Mouse (Mus musculus) cerebellum, adult 8-10 months (tissue): Measurements from ENCODE around the gene Ablim1.

ENCODE experiments used
- DNase-seq: peaks from one replicate; pipeline ENCODE4 v3.0.0; 2022

Ablim1 gene

DNA sequence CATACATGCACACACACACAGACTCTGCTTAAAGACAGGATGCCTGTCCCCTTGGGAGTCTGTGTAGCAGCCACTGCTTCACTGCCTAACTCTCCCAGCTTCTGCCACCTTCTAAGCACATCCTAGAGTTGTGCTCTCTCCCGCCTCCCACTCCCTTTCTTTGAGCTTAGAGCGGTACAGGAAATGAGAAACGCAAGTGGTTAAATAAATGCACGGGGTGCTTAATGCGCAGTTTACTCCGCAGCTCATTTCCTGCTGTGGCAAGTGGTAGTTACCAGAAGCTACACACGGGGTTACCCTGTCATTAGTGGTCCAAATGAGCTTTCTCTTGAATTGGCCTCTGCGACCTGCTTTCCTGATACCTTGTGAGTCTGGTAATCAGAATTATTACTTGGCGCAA, 134.4 kb downstream of the Ablim1 start:
- no peak for DNase-seq

DNA sequence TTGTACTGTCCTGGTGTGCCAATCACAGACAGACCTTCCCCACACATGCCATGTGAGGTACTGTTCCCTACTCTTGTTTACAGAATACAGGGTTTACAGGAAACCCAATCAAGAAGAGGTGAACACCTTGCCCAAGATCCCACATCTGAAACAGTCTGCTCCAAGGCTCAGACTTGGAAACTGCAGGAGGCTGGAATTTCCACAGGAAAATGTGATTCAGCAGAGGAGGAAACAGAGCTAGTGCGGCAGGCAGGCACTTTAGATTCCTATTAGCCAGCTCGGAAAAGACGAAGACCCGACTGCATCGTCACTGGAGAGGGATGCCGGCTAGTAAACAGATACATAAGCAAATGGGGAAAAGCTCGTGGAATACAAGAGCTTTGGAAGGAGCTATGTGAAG, 135.4 kb downstream of the Ablim1 start:
- DNase-seq, result no peak

- no peak for DNase-seq
Observed at GRCm38 (mm10) chr19:57177334-57177733, 137.4 kb downstream of the Ablim1 start.

GRCm38 (mm10) chr19:57175077-57175476, 139.6 kb downstream of the Ablim1 start:
- DNase-seq, result no peak

GRCm38 (mm10) chr19:57174541-57174940, 140.2 kb downstream of the Ablim1 start:
- no peak for DNase-seq

- no peak for DNase-seq
Observed at GRCm38 (mm10) chr19:57174045-57174444, 140.7 kb downstream of the Ablim1 start.

GRCm38 (mm10) chr19:57172321-57172720, 142.4 kb downstream of the Ablim1 start:
- DNase-seq, result no peak

GRCm38 (mm10) chr19:57170880-57171279, 143.8 kb downstream of the Ablim1 start:
- DNase-seq, result no peak

- DNase-seq, result no peak
Observed at GRCm38 (mm10) chr19:57169485-57169884, 145.2 kb downstream of the Ablim1 start.

GRCm38 (mm10) chr19:57167721-57168120, 147.0 kb downstream of the Ablim1 start:
- no peak for DNase-seq

- DNase-seq, result no peak
Observed at GRCm38 (mm10) chr19:57164882-57165281, 149.8 kb downstream of the Ablim1 start.

DNA sequence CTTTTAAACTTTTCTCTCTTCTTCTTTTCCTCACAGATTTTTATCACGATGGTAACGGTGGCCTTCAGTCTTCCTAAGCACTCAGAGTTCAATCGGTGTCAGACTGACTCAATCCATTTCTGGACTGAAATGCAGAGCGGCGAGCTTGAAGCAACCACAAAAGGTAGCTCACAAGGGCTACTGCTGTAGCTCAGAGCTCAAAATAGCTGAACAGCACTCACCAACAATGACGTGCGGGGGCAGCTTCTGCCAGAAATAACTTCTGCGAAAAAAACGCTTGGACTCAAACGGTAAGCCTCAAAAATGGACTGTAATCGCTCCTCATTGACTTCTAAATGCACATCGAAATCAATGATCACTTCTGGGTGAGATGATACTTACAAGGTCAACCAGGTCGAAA, 151.4 kb downstream of the Ablim1 start:
- DNase-seq, result peak; percentile 52

DNA sequence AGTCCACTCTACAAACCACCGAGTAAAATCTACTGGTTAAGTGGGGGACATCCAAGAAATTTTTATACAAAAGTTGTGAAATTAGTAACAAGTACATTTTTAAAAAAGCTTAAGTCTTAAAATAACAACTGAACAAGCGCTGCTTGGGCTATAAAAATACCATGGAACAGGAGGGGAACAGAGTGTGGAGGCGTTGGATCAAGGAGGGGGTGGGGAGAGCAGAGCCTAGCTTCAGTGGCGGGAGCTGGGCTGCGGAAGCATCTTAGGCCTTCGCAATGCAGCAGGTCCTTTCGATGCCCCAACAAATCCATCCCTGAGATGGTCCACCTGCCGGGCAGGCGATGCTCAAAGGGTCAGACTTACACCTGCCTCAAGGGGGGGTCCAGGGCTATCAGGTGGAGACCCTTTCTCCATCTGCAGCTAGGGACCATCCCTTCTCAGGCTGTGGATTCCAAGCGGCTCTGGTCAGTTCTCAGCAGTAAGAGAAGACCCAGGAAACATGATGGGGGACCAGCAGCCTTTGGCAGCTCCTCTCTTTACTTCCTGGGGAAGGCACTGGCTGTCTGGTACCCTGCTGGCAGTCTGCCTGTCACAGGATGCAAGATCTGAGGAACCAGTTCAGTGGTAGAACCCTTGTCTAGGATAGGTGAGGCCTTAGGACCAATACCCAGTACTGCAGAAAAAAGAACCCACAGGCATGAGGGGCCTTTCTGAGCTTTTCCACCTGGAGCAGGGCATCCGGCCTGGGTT, 152.6 kb downstream of the Ablim1 start:
- peak; percentile 61 for DNase-seq

- peak; percentile 74 for DNase-seq
Observed at GRCm38 (mm10) chr19:57161010-57161660, 153.6 kb downstream of the Ablim1 start.

DNA sequence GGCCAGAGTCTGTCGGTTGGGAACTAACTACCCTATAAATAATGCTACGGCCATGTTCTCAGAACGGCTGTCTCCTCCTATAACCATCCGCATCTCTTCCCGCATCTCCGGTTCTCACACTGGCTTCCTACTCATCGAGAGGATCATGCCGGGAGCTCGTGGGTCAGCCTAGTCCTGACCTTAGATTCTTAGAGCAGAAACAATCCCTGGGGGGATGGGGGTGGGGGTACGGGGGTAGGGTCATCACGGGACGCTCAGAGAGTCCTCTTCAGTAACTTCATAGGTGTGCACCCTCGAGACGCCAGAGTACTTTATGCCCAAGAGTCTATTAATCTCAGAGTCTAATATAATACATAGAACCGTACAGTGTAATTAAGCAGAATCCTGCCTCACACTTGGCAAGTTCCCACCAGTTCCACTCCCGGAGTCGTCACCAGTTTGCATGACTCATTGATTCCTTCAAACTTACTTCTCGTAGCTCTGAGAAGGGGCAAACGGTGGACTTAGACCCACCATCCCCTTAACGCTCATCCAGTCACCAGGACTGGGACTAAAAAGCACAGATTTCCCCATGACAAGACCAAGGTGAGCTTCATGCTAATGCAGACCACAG, 156.9 kb downstream of the Ablim1 start:
- DNase-seq, result no peak

- DNase-seq, result no peak
Observed at GRCm38 (mm10) chr19:57155121-57155884, 159.4 kb downstream of the Ablim1 start.

DNA sequence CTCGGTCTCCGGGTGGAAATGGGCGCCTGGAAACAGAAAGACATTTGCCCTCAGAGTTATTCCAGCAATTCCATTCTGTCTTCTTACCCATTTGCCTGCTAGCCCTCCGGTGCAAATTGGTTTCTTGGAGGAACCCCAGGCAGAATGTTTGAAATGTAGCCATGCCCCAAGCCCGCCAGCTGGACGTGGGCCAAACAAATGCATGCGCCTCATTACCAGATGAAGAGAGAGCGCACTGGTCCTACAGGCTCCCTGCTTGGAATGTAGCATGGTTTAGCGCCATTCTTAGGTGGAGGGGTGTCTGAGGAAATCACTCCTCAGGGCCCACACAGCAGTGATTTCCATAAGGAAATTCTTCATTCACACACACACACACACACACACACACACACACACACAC, 162.4 kb downstream of the Ablim1 start:
- peak; percentile 96 for DNase-seq

DNA sequence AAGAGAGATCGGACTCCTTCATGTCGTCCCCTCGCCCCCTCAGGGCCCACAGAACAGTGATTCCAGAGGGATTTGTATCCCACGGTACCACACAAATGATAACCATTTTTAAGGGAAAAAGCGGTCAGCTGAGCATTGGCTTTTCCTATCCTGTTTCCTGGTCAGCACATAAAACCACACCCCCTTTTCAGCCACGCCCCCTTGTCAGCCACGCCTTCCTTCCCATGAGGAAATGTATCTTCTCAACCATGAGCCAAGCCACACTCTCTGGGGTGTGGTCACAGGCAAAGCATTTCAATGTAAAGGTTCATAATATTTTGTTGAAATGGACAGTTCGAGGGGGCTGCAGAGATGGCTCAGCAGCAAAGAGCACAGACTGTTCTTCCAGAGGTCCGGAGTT, 163.2 kb downstream of the Ablim1 start:
- no peak for DNase-seq

DNA sequence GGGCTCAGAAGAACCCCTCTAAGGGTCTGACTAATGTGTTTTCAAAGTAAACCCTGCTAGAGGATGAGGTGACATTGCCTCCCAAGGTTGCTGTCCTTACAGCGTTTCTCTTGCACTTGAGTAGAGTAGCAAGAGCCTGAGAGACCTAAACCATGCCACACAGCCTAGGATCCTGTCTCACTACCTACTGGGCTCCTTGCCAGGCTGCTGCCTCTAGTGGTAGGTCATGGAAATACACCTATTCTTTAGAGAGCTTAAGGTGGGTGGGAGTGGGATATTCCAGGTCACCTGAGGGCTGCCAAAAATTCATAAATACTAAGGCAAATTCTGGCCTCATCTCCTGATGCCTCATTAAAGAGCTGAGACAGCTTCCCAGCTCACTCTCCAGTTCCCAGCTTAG, 164.4 kb downstream of the Ablim1 start:
- peak; percentile 68 for DNase-seq

DNA sequence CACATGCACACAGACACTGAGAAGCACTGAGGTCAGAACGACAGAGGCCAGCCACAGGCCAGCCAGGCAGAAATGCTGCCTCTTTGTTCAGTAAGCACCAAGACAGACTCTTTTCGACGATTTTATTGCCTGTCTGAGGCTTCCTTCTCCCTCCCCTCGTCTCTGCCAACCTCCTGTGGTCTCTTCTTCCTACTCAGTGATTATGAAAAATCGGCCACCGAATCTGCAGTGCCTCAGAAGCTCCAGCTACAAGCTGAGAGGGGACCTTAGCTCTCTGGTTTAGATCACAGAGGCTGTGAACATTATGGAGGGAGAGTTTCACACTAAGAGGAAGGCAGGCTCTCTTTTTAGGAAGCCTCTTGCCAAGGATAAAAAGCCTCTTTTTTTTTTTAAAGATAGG, 167.0 kb downstream of the Ablim1 start:
- no peak for DNase-seq

DNA sequence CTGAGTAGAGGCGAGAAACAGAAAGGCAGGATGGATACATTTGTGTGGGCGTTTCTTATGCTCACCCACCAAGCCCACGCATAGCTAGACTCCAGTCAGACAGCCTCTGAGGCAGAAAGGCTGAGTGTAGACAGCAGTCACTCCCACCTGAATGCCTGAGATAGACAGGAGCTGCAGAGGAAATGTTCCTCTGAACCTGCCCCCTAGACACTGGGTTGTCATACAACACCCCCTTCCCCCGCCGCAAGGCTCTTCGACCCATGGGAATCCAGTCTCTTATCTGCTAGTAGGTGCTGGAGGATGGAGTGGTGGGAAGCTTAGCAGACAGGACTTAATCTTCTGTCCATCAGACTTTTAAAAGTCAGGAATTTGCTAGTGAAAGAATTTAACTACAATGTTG, 167.8 kb downstream of the Ablim1 start:
- no peak for DNase-seq

- no peak for DNase-seq
Observed at GRCm38 (mm10) chr19:57143646-57144045, 171.1 kb downstream of the Ablim1 start.

DNA sequence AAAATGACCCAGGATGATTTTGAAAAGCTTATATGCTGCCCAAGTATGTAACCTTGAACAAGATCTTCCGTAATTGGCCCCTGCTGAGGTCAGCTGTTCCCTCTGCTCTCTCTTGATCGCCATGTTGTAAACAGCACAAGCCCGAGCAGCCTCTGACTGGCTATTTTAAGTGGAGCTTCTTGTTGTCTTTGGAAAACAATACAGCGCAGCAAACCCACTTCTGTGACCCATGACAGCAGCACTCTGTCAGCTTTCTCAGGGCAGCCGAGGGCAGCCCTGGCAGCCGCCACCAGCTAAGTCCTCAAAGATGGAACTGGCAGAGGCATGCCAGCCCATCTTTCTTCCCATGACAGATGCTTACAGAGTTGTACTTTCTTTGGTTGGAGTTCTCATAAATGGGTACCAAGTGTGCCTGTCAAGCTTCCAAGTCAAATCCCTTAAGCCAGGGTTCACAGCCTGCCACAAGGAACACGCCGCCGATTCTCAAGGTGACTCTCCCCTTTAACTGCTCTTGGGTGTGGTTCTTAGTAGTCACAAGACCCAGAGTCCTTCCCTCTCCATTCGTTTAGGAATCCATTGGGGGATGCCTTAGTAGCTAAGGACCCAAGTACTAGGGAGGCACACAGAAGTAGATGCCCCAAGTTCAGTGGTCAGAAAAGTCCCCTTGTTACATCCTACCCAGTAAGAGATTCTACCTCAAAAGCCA, 172.8 kb downstream of the Ablim1 start:
- DNase-seq, result no peak
